Mouse (Mus musculus) limb, embryonic 11.5 days (tissue): Measurements from ENCODE around the gene Wdfy2. TPM values are rescaled to one million over a fixed set of nuclear protein-coding genes. Genes with fewer than 3 reads are reported as not detected.

Source experiments
- ATAC-seq: fragments of 200-750 bp; cut with Nextera tagmentation; 2 replicates; pipeline ENCODE4 v1.8.0; 2017; ENCODE audit warnings: low read depth; ENCODE audit not compliant: insufficient number of reproducible peaks, low FRiP score, low TSS enrichment
- DNase-seq: peaks from one replicate; pipeline ENCODE4 v3.0.0-alpha.2; 2015; ENCODE audit warnings: low spot score
- H3K27ac ChIP-seq: fragments of 300-500 bp; sonication (generic); replicated peaks from 2 replicates; pipeline ENCODE4 v1.5.1; 2014; ENCODE audit warnings: low read depth, mild to moderate bottlenecking, low read length
- H3K27me3 ChIP-seq: fragments of 300-500 bp; sonication (generic); 2 replicates; pipeline ENCODE4 v1.6.1; 2014; ENCODE audit warnings: mild to moderate bottlenecking, low read length, mixed read lengths; ENCODE audit not compliant: control insufficient read depth, insufficient read depth
- H3K36me3 ChIP-seq: fragments of 300-500 bp; sonication (generic); 2 replicates; pipeline ENCODE4 v1.6.1; 2014; ENCODE audit warnings: mild to moderate bottlenecking, low read length, moderate library complexity, mixed read lengths; ENCODE audit not compliant: control insufficient read depth, insufficient read depth
- H3K4me1 ChIP-seq: fragments of 300-500 bp; sonication (generic); 2 replicates; pipeline ENCODE4 v1.6.1; 2014; ENCODE audit warnings: low read length, mixed read lengths; ENCODE audit not compliant: control insufficient read depth, insufficient read depth
- H3K4me2 ChIP-seq: fragments of 300-500 bp; sonication (generic); 2 replicates; pipeline ENCODE4 v1.6.1; 2014; ENCODE audit warnings: low read depth, mild to moderate bottlenecking, moderate library complexity; ENCODE audit not compliant: severe bottlenecking
- H3K4me3 ChIP-seq: fragments of 300-500 bp; sonication (generic); 2 replicates; pipeline ENCODE4 v1.5.1; 2014; ENCODE audit warnings: low read depth, low read length
- H3K9ac ChIP-seq: fragments of 300-500 bp; sonication (generic); 2 replicates; pipeline ENCODE4 v1.6.1; 2014; ENCODE audit warnings: mild to moderate bottlenecking, low read length
- H3K9me3 ChIP-seq: fragments of 300-500 bp; sonication (generic); 2 replicates; pipeline ENCODE4 v1.6.1; 2016; ENCODE audit warnings: low read length; ENCODE audit not compliant: control insufficient read depth
- WGBS: fragments of 180-500 bp; shearing (Covaris S2); extraction: QIAGEN DNeasy Blood & Tissue Kit; methylation state at CpG from one replicate; pipeline ENCODE4 v1.1.7; 2014; 5-methylcytosine and 5-hydroxymethylcytosine counted together
- polyA plus RNA-seq: library from polyadenylated mRNA; unstranded; fragments of >200 nt; fragmentation: Nextera tagmentation; extraction: Ambion mirVana; gene quantifications from 2 replicates; pipeline ENCODE4 v1.2.1, GENCODE M21; 2014

Gene Wdfy2
- polyA plus RNA-seq, 1 experiment from 2014 or later = 12.0 TPM

DNA sequence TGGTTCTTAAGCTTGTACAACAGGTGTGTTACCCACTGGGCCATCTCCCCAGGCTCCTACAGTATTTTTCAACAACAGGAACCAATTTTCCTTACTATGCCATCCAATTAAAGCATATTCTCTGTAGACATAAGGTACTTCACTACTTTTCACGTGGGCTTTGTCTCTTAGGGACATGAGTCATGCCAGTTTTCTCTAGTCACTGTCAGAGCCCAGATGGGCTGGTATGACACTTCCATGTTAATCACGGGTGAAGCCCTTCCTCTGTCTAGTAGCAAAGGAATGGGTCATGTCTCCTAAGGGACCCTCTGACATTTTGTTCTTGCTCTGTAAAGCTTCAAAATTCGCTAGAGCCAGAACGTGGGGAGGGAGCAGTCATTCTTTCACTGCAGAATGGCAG is 73.4 kb downstream of the Wdfy2 start:
- Histone ChIP-seq H3K9me3 (no peaks in the 10 kb centered on the region), H3K4me3 (no peak overlapping the region), H3K4me2 (no peak overlapping the region), H3K27me3 (no peaks in the 10 kb centered on the region), H3K4me1 (no peaks in the 10 kb centered on the region), H3K27ac (no peak overlapping the region), H3K36me3 (no peaks in the 10 kb centered on the region), H3K9ac (no peak overlapping the region)
- no peak for ATAC-seq
- DNase-seq = no peak
- WGBS = 82% methylated on average over 4 of the region's 4 CpGs

- Histone ChIP-seq H3K4me2 (no peak overlapping the region), H3K4me3 (no peak overlapping the region), H3K27me3 (no peaks in the 10 kb centered on the region), H3K27ac (no peak overlapping the region), H3K4me1 (no peaks in the 10 kb centered on the region), H3K9ac (no peak overlapping the region), H3K9me3 (no peaks in the 10 kb centered on the region), H3K36me3 (no peaks in the 10 kb centered on the region)
- no peak for DNase-seq
- ATAC-seq = no peak
- WGBS = 86% methylated on average over 6 of the region's 6 CpGs
Observed at GRCm38 (mm10) chr14:62915146-62915685, 77.7 kb downstream of the Wdfy2 start.

DNA sequence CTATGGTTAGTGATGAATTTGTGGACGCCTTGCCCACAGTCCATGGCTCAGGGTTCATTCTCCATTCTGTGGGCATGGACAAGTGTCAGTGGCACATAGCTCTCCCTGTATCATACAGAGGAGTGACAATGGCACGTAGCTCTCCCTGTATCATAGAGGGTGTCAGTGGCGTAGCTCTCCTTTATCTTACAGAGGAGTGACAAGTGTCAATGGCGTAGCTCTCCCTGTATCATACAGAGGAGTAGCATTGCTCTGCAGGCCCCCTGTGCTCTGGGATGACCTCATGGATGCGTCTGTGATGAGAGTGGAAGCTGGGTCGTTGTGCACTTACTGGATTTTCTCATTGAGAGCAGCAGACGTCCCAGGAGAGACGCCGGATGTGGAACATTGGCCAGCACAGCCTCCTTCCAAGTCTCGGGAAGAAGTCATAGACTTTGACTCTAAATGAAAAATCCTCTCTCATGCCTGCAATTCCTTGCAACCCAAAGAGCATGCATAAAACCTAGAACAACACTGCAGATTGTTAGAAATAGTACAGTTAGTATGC is 79.1 kb downstream of the Wdfy2 start:
- no peak overlapping the region for H3K9ac ChIP-seq
- H3K4me1 ChIP-seq = no peaks in the 10 kb centered on the region
- no peak overlapping the region for H3K4me3 ChIP-seq
- DNase-seq = no peak
- no peak for ATAC-seq
- H3K27me3 ChIP-seq = no peaks in the 10 kb centered on the region
- WGBS = 91% methylated on average over 10 of the region's 10 CpGs
- H3K36me3 ChIP-seq = no peaks in the 10 kb centered on the region
- H3K9me3 ChIP-seq = no peaks in the 10 kb centered on the region
- no peak overlapping the region for H3K27ac ChIP-seq
- H3K4me2 ChIP-seq = no peak overlapping the region

GRCm38 (mm10) chr14:62921401-62921800 is 83.9 kb downstream of the Wdfy2 start:
- no peaks in the 10 kb centered on the region for H3K9me3 ChIP-seq
- H3K36me3 ChIP-seq = no peaks in the 10 kb centered on the region; the same call in 1 of the 2 replicates
- no peak overlapping the region for H3K4me3 ChIP-seq
- H3K9ac ChIP-seq = no peak overlapping the region
- WGBS = 94% methylated on average over 5 of the region's 5 CpGs
- no peak overlapping the region for H3K4me2 ChIP-seq
- no peaks in the 10 kb centered on the region for H3K4me1 ChIP-seq
- H3K27ac ChIP-seq = no peak overlapping the region
- ATAC-seq (no peak), DNase-seq (no peak)
- no peaks in the 10 kb centered on the region for H3K27me3 ChIP-seq

DNA sequence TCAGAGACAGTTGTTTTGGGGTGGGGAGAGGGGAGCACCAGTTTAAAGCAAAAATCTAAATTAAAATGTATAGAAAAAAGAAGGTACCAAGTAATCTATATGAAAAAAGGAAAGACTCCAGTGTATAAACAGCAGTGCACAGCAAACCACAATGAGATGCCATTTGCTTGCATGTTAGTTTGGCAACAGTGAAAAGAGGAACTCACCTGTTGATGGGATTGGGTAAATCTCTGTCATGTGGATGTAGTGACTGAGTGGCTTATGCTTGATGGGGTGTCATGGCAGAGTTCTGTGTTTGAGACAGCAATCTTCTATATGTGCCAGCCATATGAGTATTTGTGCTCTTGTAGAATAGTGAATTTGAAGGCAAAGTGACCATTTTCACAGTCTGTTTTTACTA is 85.2 kb downstream of the Wdfy2 start:
- Histone ChIP-seq H3K36me3 (no peaks in the 10 kb centered on the region; the same call in 1 of the 2 replicates), H3K4me2 (no peak overlapping the region), H3K9me3 (no peaks in the 10 kb centered on the region), H3K27me3 (no peaks in the 10 kb centered on the region), H3K27ac (no peak overlapping the region), H3K4me3 (no peak overlapping the region), H3K9ac (no peak overlapping the region), H3K4me1 (no peaks in the 10 kb centered on the region)
- ATAC-seq = no peak
- DNase-seq = no peak

GRCm38 (mm10) chr14:62924800-62925199 is 87.3 kb downstream of the Wdfy2 start:
- Histone ChIP-seq H3K9me3 (no peaks in the 10 kb centered on the region), H3K27ac (no peak overlapping the region), H3K9ac (no peak overlapping the region), H3K4me3 (no peak overlapping the region), H3K36me3 (no peaks in the 10 kb centered on the region; the same call in 1 of the 2 replicates), H3K4me2 (no peak overlapping the region), H3K27me3 (no peaks in the 10 kb centered on the region), H3K4me1 (no peaks in the 10 kb centered on the region)
- 81% methylated on average over 4 of the region's 4 CpGs for WGBS
- no peak for ATAC-seq
- no peak for DNase-seq

DNA sequence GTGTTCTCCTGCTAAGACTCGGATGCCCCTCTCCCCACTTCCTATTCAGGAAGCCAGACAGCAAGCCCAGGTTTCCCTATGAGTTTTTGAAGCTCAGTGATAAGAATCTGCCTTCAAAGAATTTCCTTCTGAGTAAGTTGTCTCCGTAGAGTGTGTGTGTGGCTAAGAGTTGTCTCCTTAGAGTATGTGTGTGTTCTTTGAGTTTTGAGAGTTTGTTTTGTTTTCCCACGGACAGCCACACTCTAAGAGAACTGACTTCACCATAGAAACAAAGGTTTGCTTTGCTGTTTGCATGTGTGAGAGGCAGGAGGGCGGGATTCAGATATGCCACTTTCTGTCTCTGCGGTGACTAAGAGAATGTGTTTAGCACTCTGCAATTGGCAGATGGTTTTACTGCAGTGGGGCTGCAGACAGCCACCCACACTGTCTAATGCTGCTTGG is 90.6 kb downstream of the Wdfy2 start:
- WGBS = 81% methylated on average over 5 of the region's 5 CpGs
- H3K4me1 ChIP-seq = no peaks in the 10 kb centered on the region

DNA sequence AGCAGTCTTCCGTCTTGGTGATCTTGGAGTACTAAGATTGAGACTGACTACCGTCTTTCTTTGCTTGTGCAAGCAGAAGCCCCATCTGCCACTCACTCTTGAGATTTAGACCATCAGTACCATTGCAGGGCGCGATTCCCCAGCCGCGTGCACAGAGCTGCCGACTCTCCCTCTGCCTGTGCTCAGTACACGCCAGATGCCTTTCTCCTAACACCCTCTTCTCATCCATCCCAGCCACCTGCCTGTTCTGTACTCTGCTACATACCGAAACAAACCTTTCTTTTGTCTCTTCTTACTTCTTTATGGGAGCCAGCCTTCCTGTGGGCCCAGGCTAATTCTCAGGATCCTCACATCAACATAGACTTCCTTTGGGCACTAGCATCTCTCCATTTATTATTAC is 97.9 kb downstream of the Wdfy2 start:
- WGBS = 80% methylated on average over 9 of the region's 9 CpGs
- H3K36me3 ChIP-seq = no peaks in the 10 kb centered on the region
- no peak overlapping the region for H3K4me2 ChIP-seq
- no peak overlapping the region for H3K27ac ChIP-seq
- H3K4me1 ChIP-seq = no peaks in the 10 kb centered on the region
- no peak overlapping the region for H3K9ac ChIP-seq
- DNase-seq (no peak), ATAC-seq (no peak)
- H3K4me3 ChIP-seq = no peak overlapping the region
- peaks cover 2% of the 10 kb centered on the region; the same call in 1 of the 2 replicates for H3K9me3 ChIP-seq
- no peaks in the 10 kb centered on the region for H3K27me3 ChIP-seq

More for the DNA sequence above, 90.6 kb downstream of the Wdfy2 start:
- DNase-seq (no peak), ATAC-seq (no peak)
- H3K36me3 ChIP-seq = no peaks in the 10 kb centered on the region; the same call in 1 of the 2 replicates
- H3K9ac ChIP-seq = no peak overlapping the region
- H3K27me3 ChIP-seq = no peaks in the 10 kb centered on the region
- no peak overlapping the region for H3K27ac ChIP-seq
- H3K4me2 ChIP-seq = no peak overlapping the region
- H3K4me3 ChIP-seq = no peak overlapping the region
- no peaks in the 10 kb centered on the region for H3K9me3 ChIP-seq
